Mouse (Mus musculus) CH12.LX (cell line): Measurements from ENCODE around the gene Ccdc40.

ENCODE experiments used
- CHD2 ChIP-seq: IDR thresholded peaks from 2 replicates; pipeline ENCODE4 v1.6.1; 2011; ENCODE audit warnings: low read length, improper control_type of control experiment
- CTCF ChIP-seq, 2 experiments: IDR thresholded peaks in 1 of 2; conservative IDR thresholded peaks in 1 of 2; 2 replicates each; pipeline ENCODE4 v1.5.1; 2011 to 2012; ENCODE audit warnings: low read depth in 2 of 2, low read length in 2 of 2, improper control_type of control experiment in 1 of 2, inconsistent platforms in 1 of 2, mild to moderate bottlenecking in 1 of 2, moderate library complexity in 1 of 2
- EP300 ChIP-seq: IDR thresholded peaks from 2 replicates; pipeline ENCODE4 v1.6.1; 2011; ENCODE audit warnings: low read length, improper control_type of control experiment
- GABPA ChIP-seq: IDR thresholded peaks from 2 replicates; pipeline ENCODE4 v1.6.1; 2012; ENCODE audit warnings: low read depth, low read length, improper control_type of control experiment, inconsistent platforms; ENCODE audit not compliant: insufficient replicate concordance
- MAX ChIP-seq: IDR thresholded peaks from 2 replicates; pipeline ENCODE4 v1.6.1; 2011; ENCODE audit warnings: low read length, improper control_type of control experiment
- MEF2A ChIP-seq: IDR thresholded peaks from 2 replicates; pipeline ENCODE4 v1.6.1; 2014; ENCODE audit warnings: low read depth, mild to moderate bottlenecking, inconsistent platforms, low read length, improper control_type of control experiment, borderline replicate concordance
- POLR2A ChIP-seq: IDR thresholded peaks from 2 replicates; pipeline ENCODE4 v1.6.1; 2011; ENCODE audit warnings: low read depth, mild to moderate bottlenecking, improper control_type of control experiment, low read length
- TBP ChIP-seq: conservative IDR thresholded peaks from 2 replicates; pipeline ENCODE4 v1.6.1; 2011; ENCODE audit warnings: low read depth, low read length, improper control_type of control experiment
- TCF12 ChIP-seq: IDR thresholded peaks from 2 replicates; pipeline ENCODE4 v1.6.1; 2014; ENCODE audit warnings: low read depth, mild to moderate bottlenecking, inconsistent platforms, low read length, improper control_type of control experiment
- ZC3H11A ChIP-seq: IDR thresholded peaks from 2 replicates; pipeline ENCODE4 v1.6.1; 2012; ENCODE audit warnings: low read depth, mild to moderate bottlenecking, inconsistent platforms, low read length, improper control_type of control experiment
- ZNF384 ChIP-seq: IDR thresholded peaks from 2 replicates; pipeline ENCODE4 v1.6.1; 2012; ENCODE audit warnings: low read depth, low read length, improper control_type of control experiment, inconsistent platforms

DNA sequence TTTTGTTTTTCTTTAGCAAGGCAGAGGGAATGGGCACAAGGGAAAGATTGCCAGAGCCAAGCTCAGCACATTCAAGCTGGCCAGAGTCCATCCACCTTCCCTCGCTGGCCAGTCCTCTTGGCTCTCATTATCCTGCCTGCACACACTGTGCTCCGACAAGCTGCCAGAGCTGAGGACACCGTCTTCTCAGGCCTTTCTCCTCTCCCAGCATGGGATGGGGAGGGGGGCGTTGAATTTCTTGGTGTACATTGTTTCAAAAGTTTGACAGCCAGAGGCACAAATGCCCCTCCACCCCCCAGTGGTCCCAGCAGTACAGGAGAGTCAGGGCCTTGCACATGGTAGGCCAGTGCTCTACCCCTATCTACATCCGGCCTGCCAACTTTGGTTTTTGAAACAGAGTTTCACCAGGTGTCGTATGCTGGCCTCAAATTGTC is 38.9 kb downstream of the Ccdc40 start:
- TF ChIP-seq POLR2A (no peak), CHD2 (no peak), CTCF (conservative IDR thresholded peaks at IDR 0.05 in 1 of 2, IDR thresholded peaks at IDR 0.05 in 1 of 2; ENCODE audit: low read depth in 2 of 2, low read length in 2 of 2) (no peak), MAX (no peak), GABPA (no peak), ZNF384 (no peak), ZC3H11A (no peak), MEF2A (no peak), TCF12 (no peak), TBP (no peak), EP300 (no peak)
